Mouse (Mus musculus) frontal cortex, adult (tissue): ENCODE results near the gene Dedd.
"Not testable (repeated sequence)": the region's sequence is repeated elsewhere in the genome, so short reads cannot be mapped to it uniquely, and the experiment has no call there.

Experiments
- ATAC-seq: cut with Nextera tagmentation; 2 replicates; pipeline ENCODE4 v1.9.2; 2017; ENCODE audit warnings: mild to moderate bottlenecking, moderate library complexity, mixed read lengths; ENCODE audit not compliant: low TSS enrichment

Dedd gene

DNA sequence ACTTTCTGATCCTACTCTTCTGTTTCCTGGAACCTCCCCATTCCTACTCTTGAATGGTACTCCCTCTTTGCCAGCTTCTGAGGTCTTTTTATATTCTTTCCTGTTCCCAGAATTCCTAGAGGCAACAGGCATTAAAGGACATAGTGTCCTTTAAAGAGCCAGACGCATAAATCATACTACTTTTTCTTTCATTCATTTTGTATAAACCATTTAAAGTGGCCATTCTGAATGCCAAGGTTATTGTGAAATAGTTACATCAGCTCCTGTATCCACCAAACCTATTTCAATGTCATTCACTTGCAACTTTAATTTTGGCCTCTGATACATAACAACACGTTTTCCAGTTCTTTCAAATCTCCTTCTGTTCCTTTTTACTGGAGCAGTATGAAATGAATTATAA is 19.6 kb upstream of the Dedd start:
- no peak for ATAC-seq

DNA sequence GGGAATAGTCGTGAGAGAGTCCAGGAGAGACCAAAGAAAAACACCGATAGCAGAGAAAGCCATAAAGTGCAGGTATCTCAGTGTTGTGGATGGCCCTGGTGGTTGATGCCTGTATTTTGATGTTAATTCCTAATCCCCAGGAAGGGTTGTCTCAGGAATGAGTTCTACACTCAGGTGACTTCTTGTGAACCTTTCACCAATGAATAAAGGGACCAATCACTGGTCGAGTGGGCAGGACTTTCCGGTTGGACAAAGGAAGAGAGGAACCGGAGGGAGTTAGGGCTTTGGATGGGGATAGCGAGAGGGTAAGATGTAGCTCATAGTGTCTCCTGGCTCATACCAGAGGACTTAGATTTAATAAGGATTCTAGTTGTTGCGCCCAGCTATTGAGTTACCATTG is 9.2 kb upstream of the Dedd start:
- no peak for ATAC-seq

DNA sequence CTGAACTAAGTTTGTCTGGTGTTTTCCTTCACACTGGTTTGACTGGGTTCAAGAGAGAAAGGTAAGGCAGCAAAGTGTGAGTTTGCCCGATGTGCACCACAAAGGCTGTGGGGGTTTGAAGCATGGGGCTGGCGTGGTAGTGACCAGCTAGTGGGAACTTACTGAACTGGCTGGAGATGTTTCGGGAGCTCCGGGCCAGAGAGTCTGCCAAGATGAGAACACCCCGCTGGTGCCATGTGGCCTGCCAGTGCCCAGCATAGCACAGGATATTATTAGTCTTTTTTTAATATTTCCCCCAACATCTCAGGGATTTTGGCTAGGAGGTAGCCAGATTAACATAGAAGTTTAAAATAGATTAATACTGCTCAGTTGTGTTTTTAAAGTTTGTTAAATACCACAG is 8.8 kb upstream of the Dedd start:
- ATAC-seq: no peak

DNA sequence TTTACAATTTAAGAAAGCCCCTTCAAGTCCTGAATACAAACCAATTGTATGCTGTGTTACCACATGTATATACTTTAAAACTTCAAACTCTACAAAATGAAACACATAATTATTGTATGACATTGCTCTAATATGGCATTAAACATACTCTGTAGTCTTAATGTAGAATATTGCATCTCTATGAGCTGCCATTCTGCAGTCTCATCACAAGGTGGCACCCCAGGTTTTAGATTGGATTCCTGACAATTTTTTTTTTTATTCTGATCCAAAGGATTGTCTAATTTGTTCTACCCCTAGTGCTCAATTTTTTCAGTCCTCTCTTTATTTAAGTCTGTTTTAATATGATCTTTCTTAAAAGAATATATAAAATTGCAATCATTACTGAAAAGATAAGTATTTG is 7.5 kb upstream of the Dedd start:
- ATAC-seq: no peak

DNA sequence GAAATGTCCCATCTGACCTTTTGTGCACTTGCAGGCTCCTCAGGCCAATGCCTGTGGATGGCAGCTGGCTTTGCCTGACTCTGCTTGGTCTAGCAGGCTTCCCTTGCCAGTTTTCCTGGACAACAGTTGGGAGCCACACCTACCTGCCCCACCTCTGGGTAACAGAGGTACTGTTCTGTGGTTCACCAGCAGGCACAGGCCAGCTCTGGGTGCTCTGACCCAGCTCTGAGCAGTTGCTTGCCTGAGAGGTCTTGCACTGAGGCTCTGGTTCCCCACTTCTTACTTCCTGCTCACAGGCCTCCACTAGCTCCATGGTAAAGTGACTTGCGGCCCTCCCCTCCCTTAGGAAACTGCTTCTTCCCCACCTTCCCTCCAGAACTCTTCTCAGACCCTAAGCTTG is 6.9 kb upstream of the Dedd start:
- ATAC-seq: no peak

DNA sequence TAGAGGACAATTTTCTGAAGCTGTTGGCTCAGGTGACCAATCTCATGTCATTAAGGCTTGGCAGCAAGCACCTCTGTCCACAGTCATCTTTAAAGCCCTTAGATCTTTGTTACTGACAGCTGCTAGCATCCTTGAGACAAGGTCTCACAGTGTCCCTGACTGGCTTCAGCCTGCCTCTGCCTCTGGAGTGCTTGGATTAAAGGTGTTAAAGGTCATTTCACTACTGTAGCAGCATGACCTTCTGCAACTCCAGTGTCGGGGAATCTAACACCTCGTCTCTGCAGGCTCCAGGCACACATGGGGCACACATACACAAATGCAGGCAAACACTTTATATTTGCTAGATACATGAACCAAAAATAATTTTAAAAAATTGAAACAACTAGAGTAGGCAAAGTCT is 3.4 kb upstream of the Dedd start:
- ATAC-seq: no peak

DNA sequence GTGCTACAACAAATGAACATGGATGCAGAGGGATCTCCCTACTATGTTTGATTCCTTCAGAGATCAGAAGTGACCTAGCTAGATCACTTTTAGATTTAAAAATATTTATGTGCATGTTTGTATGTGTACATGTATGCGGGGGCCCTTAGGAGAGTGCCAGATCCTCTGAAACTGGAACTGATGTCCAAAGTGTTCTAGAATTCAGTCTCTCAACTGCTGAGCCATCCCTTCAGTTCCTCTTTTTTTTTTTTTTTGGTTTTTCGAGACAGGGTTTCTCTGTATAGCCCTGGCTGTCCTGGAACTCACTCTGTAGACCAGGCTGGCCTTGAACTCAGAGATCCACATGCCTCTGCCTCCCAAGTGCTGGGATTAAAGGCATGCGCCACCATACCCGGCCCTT is 2.4 kb upstream of the Dedd start:
- not testable (repeated sequence) for ATAC-seq

DNA sequence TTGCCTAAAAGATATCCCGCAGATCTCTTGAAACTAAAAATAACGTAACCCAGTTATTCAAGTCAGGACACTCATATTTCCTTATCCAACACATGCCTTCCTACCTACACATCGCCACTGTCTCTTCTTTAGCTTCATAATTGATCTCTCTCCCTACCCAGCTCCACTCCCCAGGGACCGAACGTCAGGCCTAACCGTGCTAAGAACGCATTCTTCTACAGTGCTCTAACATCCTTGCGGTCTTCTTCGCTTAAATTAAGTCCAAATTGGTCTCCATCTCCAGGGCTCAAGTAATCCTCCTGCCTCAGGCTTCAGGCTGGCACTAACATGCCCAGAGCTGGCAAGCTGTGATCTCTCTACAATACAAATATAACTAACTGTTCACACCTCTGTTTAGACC is 701 bp upstream of the Dedd start:
- ATAC-seq: no peak

DNA sequence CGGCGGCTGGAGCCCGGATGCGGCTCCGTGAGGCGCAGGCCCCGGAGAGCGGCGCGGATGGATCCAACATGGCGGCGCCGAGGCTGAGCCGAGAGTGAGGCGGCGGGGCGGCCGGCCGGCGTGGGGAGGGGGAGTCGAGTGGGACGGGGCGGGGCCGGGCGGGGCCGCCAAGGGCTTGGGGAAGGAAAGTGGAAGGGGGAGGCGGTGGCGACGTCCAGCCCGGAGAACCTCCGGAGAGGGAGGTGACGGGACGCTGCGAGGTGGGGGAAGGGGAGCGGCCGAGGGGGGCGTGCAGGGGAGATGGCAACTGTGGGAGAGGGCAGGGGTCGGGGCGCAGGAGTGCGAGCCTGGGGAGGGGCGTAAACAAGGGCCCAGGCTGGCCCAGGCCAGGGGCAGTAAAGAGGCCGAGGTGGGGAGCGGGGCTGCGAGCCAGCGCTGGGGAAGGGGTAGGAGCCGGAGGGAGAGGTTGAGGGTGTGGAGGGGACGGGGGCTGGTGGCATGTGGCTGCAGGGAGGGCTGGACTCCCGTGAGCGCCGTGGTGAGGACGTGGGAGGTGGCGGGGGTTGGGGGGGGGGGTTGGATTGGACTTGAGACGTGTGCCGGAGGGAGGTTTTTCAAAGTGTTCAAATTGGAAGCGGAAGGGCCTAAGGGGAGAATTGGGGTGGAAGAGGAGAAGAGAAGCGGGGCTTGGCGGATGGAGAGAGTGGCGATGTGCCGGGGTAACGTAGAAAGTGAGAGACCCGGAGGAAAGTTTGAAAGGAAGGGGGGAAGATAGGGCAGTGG is 679 bp downstream of the Dedd start:
- peak; percentile 45 for ATAC-seq

DNA sequence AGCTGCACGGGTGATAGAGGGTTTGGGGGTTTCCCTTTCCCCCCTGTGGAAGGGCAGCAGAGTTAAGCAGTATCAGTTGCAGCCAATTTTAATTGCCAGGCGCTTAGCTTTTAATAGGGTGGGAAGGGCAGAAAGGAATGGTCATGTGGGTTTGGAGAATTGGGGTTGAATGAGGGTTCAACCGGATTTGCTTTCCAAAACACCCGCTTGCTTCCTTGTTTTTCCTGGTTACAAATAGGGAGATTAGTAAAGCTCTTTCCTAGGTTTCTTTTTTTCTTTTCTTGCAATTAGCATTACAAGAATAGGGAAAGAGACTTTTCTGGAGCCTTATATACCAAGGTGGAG is 1.2 kb downstream of the Dedd start:
- ATAC-seq: no peak

DNA sequence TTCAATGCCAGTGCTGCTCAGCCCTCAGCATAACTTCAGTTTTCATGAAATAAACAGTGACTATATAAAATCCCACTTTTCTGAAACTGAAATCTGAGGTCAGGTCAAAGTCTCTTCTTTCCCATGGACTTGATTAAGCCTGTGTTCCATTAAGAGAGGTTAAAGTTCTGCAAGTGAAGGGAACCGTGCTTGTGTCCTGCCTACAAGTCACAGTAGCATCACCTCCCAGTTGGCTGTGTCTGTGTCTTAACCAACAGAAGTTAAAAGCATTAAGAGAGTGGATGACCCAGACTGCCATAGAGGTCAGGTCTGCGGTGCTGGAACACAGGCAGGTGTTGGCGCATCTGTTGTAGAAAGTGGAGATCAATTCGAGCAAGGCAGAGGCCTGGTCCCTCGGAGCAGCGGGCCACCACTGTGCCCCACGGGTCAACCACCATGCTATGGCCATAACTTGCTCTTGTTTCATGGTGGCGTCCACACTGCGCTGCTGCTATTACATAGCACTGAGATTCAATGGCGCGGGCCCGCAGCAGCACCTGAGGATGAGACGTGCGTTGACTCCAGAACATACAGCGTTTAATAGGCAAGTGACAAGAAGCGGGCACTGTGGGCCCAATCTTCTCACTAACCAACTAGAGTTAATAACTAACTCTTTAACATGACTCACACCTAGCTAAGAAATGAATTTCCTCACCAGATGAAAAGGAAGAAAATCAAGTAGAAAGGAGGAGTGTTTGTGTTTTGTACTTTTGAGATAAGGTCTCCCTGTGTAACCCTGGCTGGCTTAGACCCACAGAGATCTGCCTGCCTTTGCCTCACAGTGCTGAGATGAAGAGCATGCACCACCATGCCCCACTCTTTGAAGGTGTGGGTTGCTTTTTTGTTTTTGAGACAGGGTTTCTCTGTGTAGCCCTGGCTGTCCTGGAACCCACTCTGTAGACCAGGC is 13.6 kb downstream of the Dedd start:
- ATAC-seq: no peak

DNA sequence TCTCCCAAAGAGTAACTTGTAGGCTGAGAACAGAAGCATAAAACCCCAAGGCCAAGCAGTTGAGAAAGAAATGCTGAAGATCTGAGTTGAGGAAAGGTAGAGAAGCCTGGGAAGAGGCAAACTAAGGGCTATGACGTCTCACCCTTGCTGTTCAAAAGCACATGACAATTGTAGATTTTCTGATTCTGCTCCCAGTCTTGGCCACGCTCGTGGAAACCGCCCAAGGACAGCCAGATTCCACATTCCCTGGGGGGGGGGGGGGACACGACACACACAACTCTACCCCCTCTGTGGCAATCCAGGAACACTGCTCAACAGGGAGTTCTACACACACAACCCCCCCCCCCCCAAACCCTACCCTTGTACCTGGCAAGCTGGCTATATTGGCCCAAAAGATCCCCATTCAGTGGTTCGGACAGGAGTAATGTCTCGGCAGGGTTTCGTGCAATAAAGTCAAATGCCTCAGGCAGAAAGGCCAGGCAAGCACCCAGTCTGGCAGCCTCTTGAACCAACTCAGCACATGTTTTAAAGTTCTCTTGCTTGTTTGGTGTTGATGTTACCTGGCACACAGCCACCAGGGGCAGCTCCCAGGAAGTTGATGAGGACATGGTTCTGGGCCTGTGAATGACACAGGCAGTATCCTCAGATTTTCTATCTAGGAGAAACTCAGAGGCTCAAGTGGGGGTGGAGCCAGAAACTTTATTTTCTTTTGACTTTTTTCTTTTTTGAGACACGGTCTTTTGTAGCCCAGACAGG is 15.2 kb downstream of the Dedd start:
- ATAC-seq: no peak

DNA sequence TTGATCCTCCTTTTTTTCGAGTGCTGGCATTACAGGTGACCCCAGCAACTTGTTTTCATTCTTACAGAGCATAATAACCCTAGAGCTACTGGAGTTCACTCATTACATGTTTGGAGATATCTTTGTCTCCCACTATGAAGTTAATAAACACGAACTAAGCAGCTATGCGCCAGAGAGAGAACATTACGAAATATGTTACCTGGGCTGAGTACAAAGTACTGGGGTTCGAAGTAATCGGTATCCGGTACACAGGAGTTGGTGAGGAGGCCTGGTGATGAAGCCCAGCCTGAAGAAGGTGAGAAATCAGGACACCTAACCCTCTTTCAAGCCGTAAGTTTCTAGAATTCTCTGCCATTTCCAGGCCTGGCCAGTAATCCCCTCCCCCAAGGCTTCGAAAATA is 15.8 kb downstream of the Dedd start:
- ATAC-seq: no peak

DNA sequence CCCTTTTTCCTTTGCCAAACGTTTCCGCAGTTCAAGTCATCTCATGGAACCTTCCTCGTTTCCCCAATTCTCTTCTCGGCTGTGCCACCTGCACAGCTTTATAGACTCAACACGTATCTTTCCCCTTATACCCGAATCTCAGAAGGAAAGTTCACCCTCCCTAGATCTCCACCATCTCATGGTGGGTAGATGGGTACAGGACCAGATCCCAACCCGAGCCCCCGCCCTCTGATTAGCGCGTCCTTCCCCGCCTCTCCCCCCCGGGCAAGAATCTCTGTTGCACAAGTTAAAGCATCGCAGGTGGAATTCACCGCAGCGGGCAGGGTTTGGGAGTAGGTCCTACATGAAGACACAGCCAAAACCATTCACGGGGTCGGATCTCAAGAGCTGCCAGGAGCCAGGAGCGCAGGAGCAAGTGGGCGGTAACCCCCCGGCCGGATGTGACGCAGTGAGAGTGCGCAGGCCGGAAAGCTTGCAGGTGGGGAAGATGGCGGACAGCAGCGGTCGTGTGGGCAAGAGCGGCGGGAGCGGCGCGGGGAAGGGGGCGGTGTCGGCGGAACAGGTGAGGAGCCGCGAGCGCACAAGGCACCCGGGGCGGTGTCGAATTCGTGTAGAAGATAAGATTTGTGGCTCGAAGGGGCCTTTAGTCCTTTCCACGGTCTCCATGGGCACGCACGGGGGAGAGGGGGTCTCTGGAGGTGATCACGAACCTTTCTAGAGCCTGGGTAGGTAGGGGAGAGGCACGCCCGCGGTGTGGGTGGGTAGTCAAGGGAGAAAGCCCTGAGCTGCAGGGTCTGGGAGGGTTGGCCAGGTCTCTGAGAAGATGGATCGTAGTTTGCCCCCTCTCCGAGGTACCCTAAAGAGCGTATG is 16.5 kb downstream of the Dedd start, which contains the start of the genes Nit1 and Pfdn2:
TSS of gene Nit1 (minus strand) at position 422 of the 870 bp plus-strand sequence.
TSS of gene Pfdn2 (plus strand) at position 446 of the 870 bp plus-strand sequence.
- peak; percentile 95 for ATAC-seq

DNA sequence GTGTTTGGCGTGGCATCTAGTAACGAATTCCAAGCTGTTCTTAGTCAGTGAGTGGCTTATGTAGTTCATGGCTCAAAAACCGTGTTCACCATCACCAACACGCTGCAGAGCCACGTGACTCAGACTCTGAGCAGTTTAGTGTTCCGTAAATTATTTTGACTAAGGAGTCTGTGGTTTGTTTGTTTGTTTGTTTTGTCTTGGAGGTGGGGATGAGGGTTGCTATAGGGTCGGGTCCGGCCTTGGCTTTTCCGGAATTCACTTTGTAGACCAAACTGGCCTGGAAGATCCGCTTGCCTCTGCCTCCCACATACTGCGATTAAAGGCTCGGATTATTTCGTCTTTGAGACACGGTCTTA is 17.1 kb downstream of the Dedd start:
- peak; percentile 4; the same call in 1 of the 2 replicates for ATAC-seq

DNA sequence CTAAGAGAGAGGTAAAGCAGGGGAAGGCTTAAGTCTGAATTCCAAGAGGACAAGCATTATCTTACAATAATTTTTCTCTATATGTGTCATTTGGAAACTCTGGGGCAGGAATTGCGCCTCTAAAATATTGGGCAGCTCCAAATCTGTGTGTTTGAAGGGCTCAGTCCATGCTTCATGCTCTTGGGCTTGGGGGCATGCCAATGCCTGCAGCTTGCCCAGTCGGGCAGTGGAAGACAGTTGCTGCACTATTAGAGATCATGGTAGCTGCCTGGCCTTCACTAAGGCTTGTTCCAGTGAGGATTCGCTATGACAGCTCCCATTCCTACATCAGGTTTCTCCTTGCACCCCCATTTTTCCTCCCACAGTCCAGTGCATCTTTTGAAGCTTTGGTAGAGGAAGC is 19.7 kb downstream of the Dedd start:
- ATAC-seq: no peak

DNA sequence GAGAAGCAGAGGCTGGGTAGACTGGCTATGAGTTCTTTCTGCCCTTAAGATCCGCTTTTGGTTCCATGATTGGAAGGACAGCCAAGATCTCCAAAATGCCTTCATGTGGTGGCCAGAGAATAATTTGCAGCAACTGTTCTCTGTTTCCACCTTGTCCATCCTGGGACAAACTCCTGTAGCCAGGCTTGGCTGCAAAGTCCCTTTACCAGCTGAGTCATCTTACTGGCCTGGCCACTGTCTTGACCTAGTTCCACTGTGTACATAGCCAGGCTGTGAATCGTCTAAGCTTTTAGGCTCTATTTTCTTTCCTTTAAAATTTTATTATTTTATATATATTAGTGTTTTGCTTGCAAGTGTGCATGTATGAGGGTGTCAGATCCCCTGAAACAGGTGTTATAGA is 20.3 kb downstream of the Dedd start:
- no peak for ATAC-seq

DNA sequence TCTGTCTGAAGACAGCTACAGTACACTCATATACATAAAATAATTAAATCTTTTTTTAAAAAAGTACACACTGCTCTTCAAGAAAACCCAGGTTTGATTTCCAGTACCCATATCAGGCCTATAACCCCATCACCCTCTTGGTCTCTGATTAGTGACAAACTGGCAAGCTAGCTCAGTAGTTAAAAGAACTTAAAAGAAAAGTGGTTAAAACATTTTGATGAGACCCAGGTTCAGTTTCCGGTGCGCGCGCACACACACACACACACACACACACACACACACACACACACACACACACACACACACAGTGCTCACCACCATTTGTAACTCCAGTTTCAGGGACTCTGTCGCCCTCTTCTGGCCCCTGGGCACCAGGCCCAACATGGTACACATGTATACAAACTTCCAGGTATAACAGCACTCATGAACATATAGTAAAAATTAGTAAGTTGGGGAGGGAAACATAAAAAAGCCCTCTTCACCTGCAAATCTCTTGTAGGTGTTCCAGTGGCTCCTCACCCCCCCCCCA is 26.9 kb downstream of the Dedd start:
- ATAC-seq: no peak

DNA sequence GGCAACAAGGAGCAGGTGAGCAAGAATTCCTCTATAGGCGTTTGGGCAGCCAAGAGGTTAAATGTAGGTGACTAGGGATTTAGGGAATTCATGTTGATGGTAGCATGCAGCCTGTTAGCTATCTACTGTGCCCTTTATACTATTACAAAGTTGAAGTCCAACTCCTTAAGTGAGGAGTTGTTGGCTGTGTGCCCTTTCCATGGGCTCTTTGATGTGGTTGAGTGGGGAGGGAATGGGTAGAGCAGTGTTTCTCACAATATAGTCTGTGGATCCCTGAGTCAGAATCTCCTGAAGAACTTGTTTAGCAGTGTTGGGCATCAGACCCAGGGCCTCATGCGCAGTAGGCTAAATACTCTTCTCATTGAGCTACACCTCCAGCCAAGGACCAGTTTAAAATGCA is 27.9 kb downstream of the Dedd start:
- ATAC-seq: no peak

DNA sequence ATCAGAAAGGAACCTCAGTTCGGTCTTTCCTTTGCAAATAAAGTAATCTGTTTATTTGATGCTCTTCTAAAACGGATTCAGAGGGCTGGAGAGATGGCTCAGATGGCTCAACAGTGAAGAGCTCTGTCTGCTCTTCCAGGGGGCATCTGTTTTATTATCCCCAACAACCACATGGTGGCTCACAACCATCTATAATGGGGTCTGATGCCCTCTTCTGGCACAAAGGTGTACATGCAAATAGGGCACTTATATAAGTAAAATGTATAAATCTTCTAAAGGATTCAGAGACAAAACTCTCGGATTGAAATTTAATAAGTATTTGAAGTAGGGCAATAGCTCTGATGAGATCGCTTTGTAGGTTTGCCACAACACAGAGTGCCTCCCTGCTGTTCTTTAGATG is 29.5 kb downstream of the Dedd start:
- ATAC-seq: no peak

DNA sequence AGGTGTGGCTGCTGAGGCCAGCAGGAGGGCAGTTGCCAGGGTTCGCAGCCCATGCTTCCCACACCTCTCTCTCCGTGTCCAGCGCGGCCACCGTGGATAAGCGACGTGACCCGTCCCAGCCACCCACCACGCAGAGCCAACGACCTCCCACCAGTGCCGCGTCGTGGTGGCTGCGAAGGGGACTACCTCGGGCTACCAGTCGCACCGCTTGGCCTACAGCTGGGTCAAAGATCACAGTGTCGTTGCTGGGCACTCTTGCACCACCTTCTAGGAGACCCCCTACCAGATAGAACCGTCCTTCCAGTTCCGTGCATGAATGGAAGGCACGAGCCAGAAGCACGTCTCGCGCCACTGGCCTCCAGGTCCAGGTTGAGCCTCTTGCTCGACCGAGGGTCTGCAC is 31.3 kb downstream of the Dedd start:
- ATAC-seq: peak; percentile 14
